8 mouse cellular contexts compared by ENCODE assay signal in genomic region chr3:96196437-96197128, GRCm38 (mm10). TPM values are rescaled to one million over a fixed set of nuclear protein-coding genes. Genes with fewer than 3 reads are reported as not detected.
DNase-seq lines count a peak whose midpoint lies in the region; ATAC-seq and TF ChIP-seq lines count a peak whose summit lies in the region.

No protein-coding gene starts in this region.

- no peaks in the 10 kb centered on the region for H3K9me3 ChIP-seq in heart, embryonic 14.5 days (ENCODE audit: control insufficient read depth, low read length)
- no peaks in the 10 kb centered on the region for H3K9me3 ChIP-seq in ES-E14 (ENCODE audit: control insufficient read depth, insufficient read depth, low read depth, low read length)
- H3K9me3 ChIP-seq in forebrain, embryonic 16.5 days (ENCODE audit: control insufficient read depth, low read length), result no peaks in the 10 kb centered on the region
- 0 out of 2 replicates have a peak, but pooled peaks cover 3% of the 10 kb centered on the region for H3K9me3 ChIP-seq in midbrain, embryonic 10.5 days (replicated peaks)

- no peak for ATAC-seq in heart, embryonic 14.5 days (ENCODE audit: insufficient number of reproducible peaks, insufficient read depth, low FRiP score, low read depth)
- ATAC-seq in forebrain, embryonic 16.5 days, result no peak

- H3K4me2 ChIP-seq in heart, embryonic 14.5 days (ENCODE audit: low read length), result peak overlapping the region; percentile 83
- peak overlapping the region; percentile 95 for H3K4me2 ChIP-seq in forebrain, embryonic 16.5 days (ENCODE audit: low read length)

- no peak for DNase-seq in heart, adult 11 months
- DNase-seq in ES-E14 (ENCODE audit: low read depth, low spot score), result no peak
- no peak for DNase-seq in midbrain, embryonic 10.5 days (ENCODE audit: low spot score)
- no peak for DNase-seq in gastrocnemius, postnatal 4 days (ENCODE audit: low spot score in 2 of 2)
- no peak for DNase-seq in layer of hippocampus, adult 8-10 months (ENCODE audit: low spot score in 2 of 2)
- DNase-seq in kidney, adult 18-20 months, result no peak

- H3K4me3 ChIP-seq in heart, embryonic 14.5 days (ENCODE audit: control insufficient read depth in 1 of 2, insufficient read depth in 1 of 2, low read depth in 1 of 2, low read length in 2 of 2), result peak overlapping the region; percentile 56 to 61
- H3K4me3 ChIP-seq in ES-E14 (ENCODE audit: insufficient read depth in 1 of 2, low read depth in 1 of 2, low read length in 2 of 2, poor library complexity in 1 of 2, severe bottlenecking in 1 of 2), result peak overlapping the region; percentile 75 to 85
- H3K4me3 ChIP-seq in forebrain, embryonic 16.5 days (replicated peaks; ENCODE audit: low read length), result peak overlapping the region; percentile 75
- peak overlapping the region; percentile 69 for H3K4me3 ChIP-seq in midbrain, embryonic 10.5 days

- H3K9ac ChIP-seq in heart, embryonic 14.5 days (ENCODE audit: low read length), result peak overlapping the region; percentile 80
- H3K9ac ChIP-seq in ES-E14 (ENCODE audit: insufficient read depth, low read depth, low read length, poor library complexity, severe bottlenecking), result peak overlapping the region; percentile 93
- peak overlapping the region; percentile 91 for H3K9ac ChIP-seq in forebrain, embryonic 16.5 days (replicated peaks; ENCODE audit: low read depth, low read length)

- H3K27me3 ChIP-seq in heart, embryonic 14.5 days (ENCODE audit: control insufficient read depth, insufficient read depth, low read length), result no peaks in the 10 kb centered on the region
- no peaks in the 10 kb centered on the region for H3K27me3 ChIP-seq in forebrain, embryonic 16.5 days (replicated peaks; ENCODE audit: control insufficient read depth, insufficient read depth, low read length)
- peaks cover 20% of the 10 kb centered on the region; the same call in 1 of the 2 replicates for H3K27me3 ChIP-seq in midbrain, embryonic 10.5 days (ENCODE audit: low read depth, poor library complexity, severe bottlenecking)

- H3K4me1 ChIP-seq in heart, embryonic 14.5 days (ENCODE audit: control insufficient read depth in 2 of 2, insufficient read depth in 2 of 2, low read length in 2 of 2), result peaks cover 7 to 11% of the 10 kb centered on the region in 2 experiments
- peaks cover 0 to 4% of the 10 kb centered on the region in 2 experiments; a peak in 1 of 4 replicates for H3K4me1 ChIP-seq in ES-E14 (ENCODE audit: control insufficient read depth in 2 of 2, insufficient read depth in 2 of 2, low read length in 2 of 2, poor library complexity in 1 of 2)
- peaks cover 11% of the 10 kb centered on the region for H3K4me1 ChIP-seq in forebrain, embryonic 16.5 days (replicated peaks; ENCODE audit: control insufficient read depth, insufficient read depth, low read length)
- peaks cover 21% of the 10 kb centered on the region for H3K4me1 ChIP-seq in midbrain, embryonic 10.5 days

- 20% methylated on average over 27 of the region's 27 CpGs for WGBS in heart, embryonic 14.5 days
- WGBS in forebrain, embryonic 16.5 days, result 20% methylated on average over 27 of the region's 27 CpGs
- 20% methylated on average over 27 of the region's 27 CpGs for WGBS in midbrain, embryonic 10.5 days

- in situ Hi-C loops in ES-E14 (cut with MboI; ENCODE audit: low sequenced_read_pairs in 2 of 2, unreplicated experiment in 2 of 2), result no loop called here

- peak overlapping the region; percentile 76 to 90; a peak in 3 of 4 replicates for H3K27ac ChIP-seq in heart, embryonic 14.5 days (replicated peaks in 1 of 2; ENCODE audit: control insufficient read depth in 1 of 2, insufficient read depth in 1 of 2, low read depth in 2 of 2, low read length in 2 of 2)
- H3K27ac ChIP-seq in ES-E14 (ENCODE audit: insufficient read depth, low read depth, low read length, poor library complexity, severe bottlenecking), result peak overlapping the region; percentile 70
- peak overlapping the region; percentile 98 for H3K27ac ChIP-seq in forebrain, embryonic 16.5 days (ENCODE audit: low read length)
- H3K27ac ChIP-seq in midbrain, embryonic 10.5 days (replicated peaks), result peak overlapping the region; percentile 97

- H3K36me3 ChIP-seq in heart, embryonic 14.5 days (ENCODE audit: control insufficient read depth, insufficient read depth, low read length), result peaks cover 32% of the 10 kb centered on the region
- no peaks in the 10 kb centered on the region for H3K36me3 ChIP-seq in ES-E14 (ENCODE audit: control insufficient read depth, insufficient read depth, low read length, poor library complexity, severe bottlenecking)
- H3K36me3 ChIP-seq in forebrain, embryonic 16.5 days (ENCODE audit: control insufficient read depth, insufficient read depth), result peaks cover 6% of the 10 kb centered on the region; the same call in 1 of the 2 replicates
- H3K36me3 ChIP-seq in midbrain, embryonic 10.5 days, result peaks cover 11% of the 10 kb centered on the region

TF ChIP-seq in ES-E14, 5 proteins besides CTCF, POLR2A, EP300 and RAD21:
- no peak for TF ChIP-seq HCFC1 (IDR thresholded peaks at IDR 0.05; ENCODE audit: borderline replicate concordance, insufficient read depth, low read length)
- TF ChIP-seq ZNF384 (IDR thresholded peaks at IDR 0.05; ENCODE audit: low read depth, low read length), result no peak
- TF ChIP-seq MAFK (IDR thresholded peaks at IDR 0.05; ENCODE audit: insufficient read depth, low read depth, low read length), result no peak

RNA-seq across cellular contexts. Expression of gene Sv2a, which starts 15.6 kb away (rescaled TPM):
- polyA plus RNA-seq in heart, embryonic 14.5 days (2014; fragmentation: Nextera tagmentation; extraction: Ambion mirVana), result 10.8 and 12.0 TPM in 2 replicates
- 7.2 and 8.2 TPM in 2 replicates for total RNA-seq in ES-E14 (2012; rRNA removed)
- 70.3 and 87.3 TPM in 2 replicates for polyA plus RNA-seq in forebrain, embryonic 16.5 days (2015; fragmentation: Nextera tagmentation; extraction: Ambion mirVana)
- polyA plus RNA-seq in midbrain, embryonic 10.5 days (2016; fragmentation: Nextera tagmentation; extraction: Ambion mirVana), result 3.1 and 8.8 TPM in 2 replicates
- total RNA-seq in gastrocnemius, postnatal 4 days (2021), result 1 to 10 TPM; 2.2 to 2.3 TPM
- total RNA-seq in layer of hippocampus, adult 8-10 months (2022), result 100 to 1,000 TPM; 365 to 380 (median 374) TPM

RNA-seq across cellular contexts. Expression of gene Bola1, which starts 22.9 kb away (rescaled TPM):
- 50.2 and 56.1 TPM in 2 replicates for polyA plus RNA-seq in heart, embryonic 14.5 days (2014; fragmentation: Nextera tagmentation; extraction: Ambion mirVana)
- 70.8 and 76.4 TPM in 2 replicates for total RNA-seq in ES-E14 (2012; rRNA removed)
- polyA plus RNA-seq in forebrain, embryonic 16.5 days (2015; fragmentation: Nextera tagmentation; extraction: Ambion mirVana), result 64.1 and 64.3 TPM in 2 replicates
- polyA plus RNA-seq in midbrain, embryonic 10.5 days (2016; fragmentation: Nextera tagmentation; extraction: Ambion mirVana), result 86.7 and 92.8 TPM in 2 replicates
- 10 to 100 TPM; 20.4 to 23.2 TPM for total RNA-seq in gastrocnemius, postnatal 4 days (2021)
- 10 to 100 TPM; 13.1 to 20.2 (median 15.3) TPM for total RNA-seq in layer of hippocampus, adult 8-10 months (2022)

RNA-seq across cellular contexts. Expression of gene Hist2h2ab, which starts 23.1 kb away (rescaled TPM):
- 1.3 TPM in 1 of 2 replicates, not detected in the other for polyA plus RNA-seq in heart, embryonic 14.5 days (2014; fragmentation: Nextera tagmentation; extraction: Ambion mirVana)
- 54.2 and 70.0 TPM in 2 replicates for total RNA-seq in ES-E14 (2012; rRNA removed)
- not detected in 2 replicates for polyA plus RNA-seq in forebrain, embryonic 16.5 days (2015; fragmentation: Nextera tagmentation; extraction: Ambion mirVana)
- polyA plus RNA-seq in midbrain, embryonic 10.5 days (2016; fragmentation: Nextera tagmentation; extraction: Ambion mirVana), result 0.98 TPM in 1 of 2 replicates, not detected in the other
- total RNA-seq in gastrocnemius, postnatal 4 days (2021), result 10 to 100 TPM; 15.6 TPM
- 10 to 100 TPM in 1 of 4 experiments, 1 to 10 TPM in 3; 7.7 to 10.8 (median 8.0) TPM for total RNA-seq in layer of hippocampus, adult 8-10 months (2022)

RNA-seq across cellular contexts. Expression of gene Hist2h2ac, which starts 24.1 kb away (rescaled TPM):
- polyA plus RNA-seq in heart, embryonic 14.5 days (2014; fragmentation: Nextera tagmentation; extraction: Ambion mirVana), result 3.2 and 4.7 TPM in 2 replicates
- total RNA-seq in ES-E14 (2012; rRNA removed), result 684 and 687 TPM in 2 replicates
- polyA plus RNA-seq in forebrain, embryonic 16.5 days (2015; fragmentation: Nextera tagmentation; extraction: Ambion mirVana), result 2.1 and 3.3 TPM in 2 replicates
- 7.3 and 17.2 TPM in 2 replicates for polyA plus RNA-seq in midbrain, embryonic 10.5 days (2016; fragmentation: Nextera tagmentation; extraction: Ambion mirVana)
- total RNA-seq in gastrocnemius, postnatal 4 days (2021), result 100 to 1,000 TPM; 126 to 168 TPM
- 10 to 100 TPM; 18.7 to 30.3 (median 29.3) TPM for total RNA-seq in layer of hippocampus, adult 8-10 months (2022)

RNA-seq across cellular contexts. Expression of gene Hist2h2be, which starts 24.3 kb away (rescaled TPM):
- 6.8 and 7.6 TPM in 2 replicates for polyA plus RNA-seq in heart, embryonic 14.5 days (2014; fragmentation: Nextera tagmentation; extraction: Ambion mirVana)
- total RNA-seq in ES-E14 (2012; rRNA removed), result 0.80 and 1.0 TPM in 2 replicates
- 8.6 and 10.8 TPM in 2 replicates for polyA plus RNA-seq in forebrain, embryonic 16.5 days (2015; fragmentation: Nextera tagmentation; extraction: Ambion mirVana)
- polyA plus RNA-seq in midbrain, embryonic 10.5 days (2016; fragmentation: Nextera tagmentation; extraction: Ambion mirVana), result 11.5 and 11.9 TPM in 2 replicates
- 1 to 10 TPM; 3.2 to 3.8 TPM for total RNA-seq in gastrocnemius, postnatal 4 days (2021)
- total RNA-seq in layer of hippocampus, adult 8-10 months (2022), result 1 to 10 TPM; 6.3 to 8.1 (median 7.5) TPM

Comparison
In these comparisons a context has a peak if more than half of its experiments do, and no peak if none do; other contexts are left out.
1. RNA of gene Sv2a, which starts 15.6 kb away (total RNA-seq): 365 to 380 TPM in layer of hippocampus, adult 8-10 months; 7.2 to 8.2 TPM in ES-E14 and 2.2 to 2.3 TPM in gastrocnemius, postnatal 4 days; every median in the first group is over 10 times any median in the second.
2. Peak in every context shown above with its lines, with median percentiles within 50 percentile points of each other: H3K27ac ChIP-seq, H3K4me3 ChIP-seq and H3K9ac ChIP-seq.